Mouse (Mus musculus): ENCODE measurements around the gene Cenpx. TPM values are rescaled to one million over a fixed set of nuclear protein-coding genes. Genes with fewer than 3 reads are reported as not detected.
"Not testable (repeated sequence)": the region's sequence is repeated elsewhere in the genome, so short reads cannot be mapped to it uniquely, and the experiment has no call there.

Cenpx gene
- total RNA-seq (2015) = 84.6 and 95.8 TPM in 2 replicates
- total RNA-seq (2017) = 67.0 and 71.5 TPM in 2 replicates

DNA sequence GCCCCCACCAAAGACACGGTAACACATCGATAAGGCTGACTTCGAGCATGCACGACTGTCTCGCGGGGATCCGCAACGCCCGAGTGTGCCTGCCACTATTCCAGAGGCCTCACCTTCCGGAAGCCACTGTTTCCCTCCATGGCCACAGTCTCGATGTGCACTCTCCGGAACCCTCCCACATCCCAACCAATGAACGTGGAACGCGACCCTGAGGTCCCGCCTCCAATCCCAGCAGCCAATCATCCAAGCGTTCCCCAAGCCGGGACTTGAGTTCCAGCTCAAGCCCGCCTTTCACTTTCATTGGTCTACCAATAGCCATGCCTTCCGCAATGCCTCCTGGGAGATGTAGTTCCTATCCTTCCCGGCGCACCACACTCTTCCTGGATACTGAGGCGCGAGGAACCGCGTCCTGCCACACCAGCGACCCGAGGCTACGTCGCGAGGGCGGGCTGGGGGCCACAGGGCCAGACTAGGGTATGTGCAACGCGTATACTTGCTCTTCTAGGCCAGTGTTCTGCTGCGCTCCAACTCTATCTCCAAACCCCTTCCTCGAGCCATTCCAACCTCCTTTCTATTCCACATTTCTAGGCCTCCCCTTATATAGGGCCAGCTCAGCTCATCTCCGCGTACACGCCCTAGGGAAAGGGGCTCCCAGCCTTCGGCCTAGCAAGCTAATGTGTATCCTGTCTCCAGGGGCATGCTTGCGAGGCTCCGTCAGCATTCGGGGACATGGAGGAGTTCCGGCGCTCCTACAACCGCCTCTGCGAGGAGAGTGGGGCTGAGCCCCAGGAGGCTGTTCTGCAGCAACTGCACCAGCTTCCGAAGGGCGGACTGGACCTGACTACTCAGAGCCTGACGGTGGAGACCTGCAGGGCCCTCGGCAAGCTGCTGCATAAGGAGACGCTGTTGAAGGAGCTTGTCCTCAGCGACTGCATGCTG is at the start of gene Cenpx, which contains the start of gene Lrrc45:
Gene Cenpx (minus strand): TSS at position 159 of the 939 bp plus-strand sequence.
Gene Lrrc45 (plus strand): TSS at position 346 of the 939 bp plus-strand sequence.
- ATAC-seq (ENCODE audit: poor library complexity, severe bottlenecking) = peak; percentile 96

DNA sequence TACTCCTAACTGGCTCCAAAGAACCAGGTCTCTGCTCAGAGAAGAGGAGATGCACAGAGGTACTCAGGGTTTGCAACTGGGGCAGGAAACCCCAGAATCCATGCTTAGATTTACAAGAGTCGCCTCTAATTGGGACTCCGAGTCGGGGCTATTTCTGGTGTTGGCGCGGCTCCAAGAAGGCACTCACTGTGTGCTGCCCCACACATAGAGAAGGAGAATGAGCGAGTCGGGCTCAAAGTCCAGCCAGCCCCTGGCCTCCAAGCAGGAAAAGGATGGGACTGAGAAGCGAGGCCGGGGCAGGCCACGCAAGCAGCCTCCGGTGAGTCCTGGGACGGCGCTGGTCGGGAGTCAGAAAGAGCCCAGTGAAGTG is 49.1 kb upstream of the Cenpx start, which contains the start of gene Hmga1b:
Gene Hmga1b (plus strand): TSS at position 123 of the 370 bp plus-strand sequence.
- not testable (repeated sequence) for ATAC-seq (ENCODE audit: poor library complexity, severe bottlenecking)

DNA sequence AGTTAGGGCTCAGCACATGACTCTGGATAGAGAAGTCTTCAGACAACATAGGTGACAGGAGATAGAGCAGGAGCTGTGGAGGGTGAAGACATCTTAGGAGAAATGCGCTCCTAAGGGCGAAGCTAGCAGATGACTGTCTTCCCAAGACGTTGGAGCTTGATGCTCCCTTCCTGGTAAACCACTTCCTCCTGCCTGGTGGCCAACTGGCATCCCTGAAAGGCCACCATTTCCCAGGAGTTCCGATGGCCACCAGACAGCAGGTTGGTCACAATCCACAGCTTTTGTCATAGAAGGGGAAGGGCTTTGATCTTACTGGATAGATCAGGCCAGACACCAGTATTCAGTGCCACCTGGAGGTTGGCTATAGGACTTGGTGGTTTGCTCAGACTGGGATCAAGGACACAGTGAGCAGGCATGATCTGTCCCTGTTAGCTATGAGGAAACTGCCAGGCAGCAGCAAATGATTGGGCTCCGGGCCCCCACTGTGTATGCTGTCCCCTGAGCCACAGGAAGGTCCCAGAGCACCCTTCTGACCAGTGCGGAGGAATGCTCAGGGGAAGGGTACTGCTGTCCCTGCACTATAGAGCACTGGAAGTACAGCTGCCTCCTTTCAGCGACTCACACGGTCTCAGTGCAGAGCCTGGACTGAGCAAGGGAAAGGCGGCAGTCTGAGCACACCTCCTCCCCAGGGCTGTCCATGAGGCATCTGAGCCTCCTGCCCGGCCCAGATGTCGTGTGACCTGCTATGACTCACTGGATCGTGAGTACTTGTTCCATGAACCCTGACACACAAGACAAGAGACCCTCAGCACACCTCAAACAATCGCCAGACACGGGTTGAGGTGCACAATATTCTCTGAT is 48.5 kb upstream of the Cenpx start:
- ATAC-seq (ENCODE audit: poor library complexity, severe bottlenecking) = no peak

DNA sequence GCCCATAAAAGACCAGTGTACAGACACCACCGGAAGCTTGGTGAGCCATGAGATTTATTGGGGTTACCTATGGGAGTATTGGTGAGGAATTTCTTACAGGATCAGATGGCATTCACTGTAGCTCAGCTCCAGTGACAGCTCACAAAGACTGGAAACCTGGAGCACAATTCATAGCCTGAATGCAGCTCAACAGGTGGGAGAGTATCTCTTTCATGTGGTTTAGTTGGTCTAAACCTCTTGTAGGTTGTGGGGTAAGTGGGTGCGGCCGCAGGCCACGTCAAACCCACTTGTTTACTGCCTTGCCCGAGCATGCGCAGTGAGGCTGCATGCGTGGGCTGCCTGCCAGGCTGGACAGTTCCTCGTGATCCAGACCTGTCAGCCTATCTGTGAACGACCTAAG is 46.7 kb upstream of the Cenpx start:
- ATAC-seq (ENCODE audit: poor library complexity, severe bottlenecking) = no peak

DNA sequence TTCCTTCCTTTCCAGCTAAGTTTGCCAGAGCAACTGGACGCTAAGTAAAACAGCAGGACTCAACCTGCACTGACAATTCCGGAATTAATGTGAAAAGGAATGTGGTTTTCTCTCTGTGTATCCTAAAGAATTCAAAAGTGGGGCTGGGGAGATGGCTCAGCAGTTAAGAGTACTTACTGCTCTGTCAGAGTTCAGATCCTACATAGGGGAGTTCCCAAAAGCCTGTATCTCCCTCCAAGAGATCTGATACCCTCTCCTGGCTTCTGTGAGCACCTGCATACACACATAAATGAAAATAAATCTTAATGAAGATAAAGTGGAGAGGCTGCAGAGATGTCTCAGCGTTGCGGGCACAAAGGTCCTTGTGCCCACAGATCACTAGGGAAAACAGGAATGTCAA is 38.1 kb upstream of the Cenpx start:
- no peak for ATAC-seq (ENCODE audit: poor library complexity, severe bottlenecking)

DNA sequence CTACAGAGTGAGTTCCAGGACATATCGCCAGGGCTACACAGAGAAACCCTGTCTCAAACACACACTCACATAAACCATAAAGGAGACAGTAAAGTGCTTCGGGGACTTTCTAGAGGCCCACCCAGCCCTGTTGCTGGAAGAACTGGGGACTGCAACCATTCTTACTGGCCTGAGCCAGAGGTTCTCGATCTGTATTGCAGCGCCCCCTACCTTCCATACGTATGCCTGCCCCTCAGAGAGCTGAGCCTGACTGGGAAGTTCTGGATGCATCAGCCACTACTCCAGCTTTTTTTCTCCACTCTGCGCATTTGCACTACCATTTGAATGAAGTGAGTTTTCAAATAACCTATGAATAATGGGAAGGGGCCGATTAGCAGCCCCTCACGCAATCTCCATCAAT is 35.9 kb upstream of the Cenpx start:
- peak; percentile 84 for ATAC-seq (ENCODE audit: poor library complexity, severe bottlenecking)

DNA sequence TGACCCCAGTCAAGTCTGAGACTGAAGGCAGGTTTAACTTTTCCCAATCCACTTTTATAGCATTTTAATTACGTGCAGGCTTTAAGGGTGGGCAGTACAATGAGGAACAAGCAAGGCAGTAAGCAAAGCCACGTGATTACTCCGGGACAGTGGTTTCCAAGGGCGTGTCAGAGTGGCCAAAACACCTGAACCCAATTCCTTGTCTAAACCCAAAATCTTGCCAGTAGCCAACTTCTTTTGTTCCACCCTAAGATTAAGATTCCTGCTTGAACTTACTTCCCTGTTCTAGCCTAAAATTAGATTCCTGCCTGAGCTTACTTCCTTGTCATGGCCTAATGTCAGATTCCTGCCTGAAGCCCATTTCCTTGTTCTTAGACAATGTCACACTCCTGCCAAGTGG is 34.4 kb upstream of the Cenpx start:
- ATAC-seq (ENCODE audit: poor library complexity, severe bottlenecking) = no peak

DNA sequence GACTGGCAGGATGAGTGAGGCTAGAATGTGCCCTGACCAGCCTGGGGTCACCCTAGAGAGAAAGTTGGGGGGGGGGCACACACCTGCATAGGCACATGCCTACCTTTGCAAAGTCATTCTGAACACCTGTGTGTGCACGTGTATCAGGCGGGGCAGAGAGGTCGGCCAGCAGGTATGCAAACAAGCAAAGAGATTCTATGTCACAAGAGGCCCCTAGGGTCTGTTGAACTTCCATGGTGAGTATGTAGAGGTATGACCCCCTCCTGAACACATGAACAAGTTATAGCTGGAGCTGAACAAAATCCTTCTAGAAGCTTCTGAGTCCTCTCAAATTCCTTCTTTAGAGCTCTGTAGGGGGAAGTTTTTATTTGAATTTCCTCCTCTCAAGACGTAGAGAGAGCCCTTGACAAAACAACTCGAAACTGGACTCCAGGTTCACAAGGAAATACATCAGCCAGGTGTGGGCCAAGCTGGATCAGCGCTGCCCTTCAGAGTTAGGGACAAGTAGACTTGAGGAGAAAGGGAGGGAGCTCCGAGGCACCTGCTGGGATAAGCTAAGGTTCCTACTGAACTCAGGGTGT is 30.7 kb upstream of the Cenpx start:
- ATAC-seq (ENCODE audit: poor library complexity, severe bottlenecking) = no peak

DNA sequence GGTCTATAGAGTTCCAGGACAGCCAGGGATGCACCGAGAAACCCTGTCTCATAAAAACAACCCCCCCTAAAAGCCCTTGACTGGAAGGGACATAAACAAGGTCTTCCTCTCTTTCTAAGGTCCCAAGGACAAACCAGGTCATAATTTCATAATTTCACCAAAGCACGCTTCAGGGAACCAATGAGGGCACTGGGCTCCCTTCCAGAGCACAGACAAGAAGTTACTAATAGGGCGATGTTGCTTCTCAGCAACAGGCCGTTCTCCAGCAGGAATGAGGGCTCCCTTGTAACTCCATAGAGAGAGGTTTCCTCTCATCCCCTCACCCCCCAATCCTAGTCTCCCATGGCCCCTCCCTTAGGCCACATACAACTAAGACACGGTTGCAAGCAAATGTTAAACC is 27.4 kb upstream of the Cenpx start:
- no peak for ATAC-seq (ENCODE audit: poor library complexity, severe bottlenecking)

DNA sequence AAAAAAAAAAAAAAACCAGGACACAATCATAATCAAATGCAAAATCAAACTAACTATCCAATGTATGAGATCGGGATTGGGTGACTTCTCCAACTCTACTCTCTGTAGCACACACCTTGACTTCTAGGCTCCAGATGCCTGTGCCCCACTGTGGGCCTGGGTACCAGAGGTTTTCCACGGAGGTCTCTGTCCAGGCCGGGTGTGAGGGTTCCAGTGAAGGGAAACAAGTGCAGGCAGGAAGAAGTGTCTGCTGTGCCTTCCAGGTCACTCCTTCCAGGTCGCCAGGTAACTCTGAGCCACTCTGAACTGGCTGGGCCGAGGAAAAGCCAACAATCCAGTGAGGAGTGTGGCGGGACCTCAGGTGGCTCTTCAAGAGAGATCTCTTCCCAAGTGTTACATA is 22.9 kb upstream of the Cenpx start:
- ATAC-seq (ENCODE audit: poor library complexity, severe bottlenecking) = no peak

DNA sequence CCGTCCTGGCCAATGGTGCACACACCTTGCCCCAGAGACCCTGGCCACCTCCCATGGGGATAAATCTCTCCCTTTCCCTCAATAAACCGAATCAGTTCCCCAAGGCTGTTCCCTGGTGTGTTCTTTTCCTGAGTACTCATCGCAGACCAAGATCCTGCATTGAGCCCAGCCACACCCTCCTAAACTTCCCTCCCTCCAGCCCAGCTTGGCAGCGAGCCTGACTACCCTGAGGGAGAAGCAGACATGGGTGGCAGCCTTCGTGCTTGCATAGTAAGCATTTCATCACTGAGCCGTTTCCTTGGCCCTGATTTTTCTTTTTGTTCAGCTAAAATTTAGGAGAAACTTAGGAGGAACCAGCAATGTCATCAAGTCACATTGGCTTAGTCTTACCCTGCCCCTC is 20.0 kb upstream of the Cenpx start:
- peak; percentile 38; the same call in 1 of the 2 replicates for ATAC-seq (ENCODE audit: poor library complexity, severe bottlenecking)

DNA sequence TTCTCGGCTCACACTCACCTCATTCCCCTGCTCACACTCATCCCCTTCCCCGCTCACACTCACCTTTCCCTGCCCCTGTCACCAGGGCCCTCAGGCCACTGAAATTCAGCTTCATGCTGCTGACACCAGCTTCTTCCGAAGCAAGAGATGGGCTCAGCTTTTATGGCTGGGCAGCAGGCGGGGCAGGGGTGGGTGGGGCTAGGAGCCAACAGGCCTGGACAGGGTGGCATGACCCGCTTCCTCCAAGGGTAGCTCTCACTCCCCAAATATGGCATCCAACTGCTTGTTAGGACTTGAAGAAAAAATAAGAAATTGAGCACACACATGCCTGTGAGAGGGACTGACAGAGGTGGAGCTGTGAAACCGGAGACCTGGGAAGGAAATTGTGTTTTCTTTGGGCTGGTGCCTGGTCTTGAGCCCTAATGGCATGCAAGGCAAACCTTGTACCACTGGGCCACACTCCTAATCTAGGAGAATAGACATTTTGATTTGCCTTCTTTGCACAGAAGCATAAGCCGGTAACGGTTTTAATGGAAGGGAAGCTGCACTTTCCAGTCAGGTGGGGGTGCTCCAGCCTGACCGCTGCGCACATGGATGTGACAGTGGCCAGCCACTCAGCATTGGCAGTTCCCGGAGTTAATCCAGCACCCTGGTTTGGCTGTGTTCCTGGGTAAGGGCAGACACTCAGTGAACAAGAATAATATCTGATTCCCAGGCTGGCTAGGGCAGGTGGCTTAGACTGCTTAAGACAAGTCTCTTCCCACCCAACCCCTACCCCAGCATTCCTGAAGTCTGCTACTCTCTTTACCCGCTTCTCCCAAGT is 18.5 kb upstream of the Cenpx start, which contains the start of gene Cbr2:
Gene Cbr2 (minus strand): TSS at position 257 of the 823 bp plus-strand sequence.
- ATAC-seq (ENCODE audit: poor library complexity, severe bottlenecking) = no peak

DNA sequence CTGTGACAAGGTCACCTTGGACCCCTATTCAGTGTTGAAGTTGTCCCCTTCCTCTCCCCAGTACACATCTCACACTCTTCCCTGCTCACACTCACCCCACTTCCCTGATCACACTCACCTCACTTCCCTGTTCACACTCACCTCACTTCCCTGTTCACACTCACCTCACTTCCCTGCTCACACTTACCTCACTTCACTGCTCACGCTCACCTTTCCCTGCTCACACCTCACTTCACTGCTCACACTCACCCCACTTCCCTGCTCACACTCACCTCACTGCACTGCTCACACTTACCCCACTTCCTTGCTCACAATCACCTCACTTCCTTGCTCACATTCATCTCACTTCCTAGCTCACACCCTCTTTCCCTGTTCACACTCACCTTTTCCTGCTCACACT is 17.9 kb upstream of the Cenpx start:
- no peak for ATAC-seq (ENCODE audit: poor library complexity, severe bottlenecking)

DNA sequence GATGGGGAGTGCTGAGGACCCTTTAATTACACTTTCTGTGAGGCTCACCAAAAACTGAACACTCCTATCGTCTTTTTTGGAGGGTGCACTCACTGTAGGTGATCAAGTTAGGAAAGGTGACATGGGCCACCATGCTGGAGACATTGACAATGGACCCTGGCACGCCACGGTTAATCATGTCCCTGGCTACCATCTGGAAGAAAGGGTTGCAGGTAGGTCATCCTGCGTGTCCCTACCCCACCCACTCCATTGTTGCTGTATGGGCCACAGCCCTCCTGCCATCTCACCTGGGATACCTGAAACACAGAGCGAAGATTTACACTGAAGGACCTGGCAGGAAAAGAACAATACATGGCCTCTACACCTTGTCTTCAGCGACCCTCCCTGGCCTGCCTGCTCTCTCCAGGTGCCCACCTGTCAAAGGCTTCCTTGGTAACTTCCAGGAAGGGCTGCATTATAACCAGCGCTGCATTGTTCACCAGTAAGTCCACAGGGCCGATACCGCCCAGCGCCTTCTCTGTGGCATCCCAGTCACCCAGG is 16.9 kb upstream of the Cenpx start:
- ATAC-seq (ENCODE audit: poor library complexity, severe bottlenecking) = no peak

DNA sequence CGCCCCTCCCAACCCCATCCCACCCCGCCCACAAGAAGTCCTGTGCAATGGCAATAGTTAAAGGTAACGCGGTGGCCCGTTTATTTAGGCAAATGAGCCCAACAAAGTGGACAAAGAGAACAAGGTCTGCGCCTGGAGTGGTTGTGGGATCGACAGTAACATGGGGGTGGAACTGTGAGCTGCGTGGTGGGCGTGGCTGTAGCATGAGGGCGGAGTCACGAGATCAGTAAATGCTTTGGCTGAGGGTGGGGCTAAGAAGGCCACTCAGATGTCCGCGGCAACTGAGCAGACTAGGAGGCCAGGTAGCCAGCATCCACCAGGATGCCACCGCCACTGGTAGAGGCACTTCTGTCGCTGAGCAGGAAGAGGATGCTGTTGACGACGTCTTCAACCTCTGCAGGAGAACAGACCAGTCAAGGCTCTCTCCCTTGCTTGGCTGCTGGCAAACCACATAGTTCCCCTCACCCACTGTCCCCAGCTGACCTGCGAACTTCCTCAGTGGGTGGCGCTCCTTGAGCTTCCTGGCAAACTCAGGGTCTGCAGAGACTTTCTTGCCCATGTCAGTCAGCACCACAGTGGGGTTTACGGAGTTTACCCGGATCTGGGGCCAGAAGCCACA is 16.0 kb upstream of the Cenpx start:
- peak; percentile 75 for ATAC-seq (ENCODE audit: poor library complexity, severe bottlenecking)

DNA sequence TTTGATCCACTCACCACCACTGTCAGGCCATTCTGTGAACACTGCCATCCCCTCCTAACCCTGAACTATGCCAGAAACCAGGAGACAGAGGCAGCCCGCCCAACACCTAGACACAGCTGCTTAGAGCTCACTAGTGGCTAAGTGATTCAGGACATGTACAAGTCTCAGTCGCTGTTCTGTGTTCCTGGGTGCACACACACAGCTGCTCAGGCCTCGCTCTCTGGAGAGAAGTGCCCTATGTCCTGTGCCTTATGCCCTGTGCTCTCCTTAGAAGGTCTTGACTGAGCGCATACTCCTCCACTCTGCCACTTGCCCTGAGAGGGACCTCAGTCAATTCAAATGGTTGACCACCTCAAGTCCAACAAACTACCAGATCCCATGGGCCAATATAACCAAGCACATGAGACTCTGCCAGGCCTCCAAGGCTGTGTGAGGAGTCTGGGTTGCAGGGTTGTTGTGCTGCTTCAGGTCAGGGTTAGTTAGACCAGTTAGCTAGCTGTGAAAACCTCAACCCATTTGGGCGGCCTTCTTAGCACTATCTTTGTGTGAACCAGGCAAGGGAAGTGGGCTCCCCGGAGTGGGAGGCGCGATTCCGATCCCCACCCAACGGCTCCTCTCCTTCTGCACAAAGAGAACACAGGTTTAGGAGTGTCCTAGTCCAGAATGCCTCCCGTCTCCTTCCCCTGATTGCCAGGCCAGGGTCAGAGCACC is 15.1 kb upstream of the Cenpx start:
- no peak for ATAC-seq (ENCODE audit: poor library complexity, severe bottlenecking)

DNA sequence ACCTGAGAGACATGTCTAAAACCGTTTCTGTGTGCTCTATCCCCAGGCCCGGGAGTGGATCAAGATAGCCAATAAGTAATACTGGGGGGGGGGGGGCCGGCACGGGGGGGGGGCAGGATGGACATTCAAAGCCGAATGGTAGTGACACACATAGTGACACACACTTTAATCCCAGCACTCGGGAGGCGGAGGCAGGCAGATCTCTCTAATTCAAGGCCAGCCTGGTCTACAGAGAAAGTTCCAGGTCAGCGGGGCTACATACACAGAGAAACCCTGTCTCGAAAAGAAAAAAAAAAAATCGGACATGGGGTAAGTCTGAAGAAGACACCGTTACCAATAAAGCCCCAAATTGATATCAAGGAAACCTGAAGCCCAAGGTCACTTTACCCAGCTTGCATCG is 14.0 kb upstream of the Cenpx start:
- ATAC-seq (ENCODE audit: poor library complexity, severe bottlenecking) = no peak

DNA sequence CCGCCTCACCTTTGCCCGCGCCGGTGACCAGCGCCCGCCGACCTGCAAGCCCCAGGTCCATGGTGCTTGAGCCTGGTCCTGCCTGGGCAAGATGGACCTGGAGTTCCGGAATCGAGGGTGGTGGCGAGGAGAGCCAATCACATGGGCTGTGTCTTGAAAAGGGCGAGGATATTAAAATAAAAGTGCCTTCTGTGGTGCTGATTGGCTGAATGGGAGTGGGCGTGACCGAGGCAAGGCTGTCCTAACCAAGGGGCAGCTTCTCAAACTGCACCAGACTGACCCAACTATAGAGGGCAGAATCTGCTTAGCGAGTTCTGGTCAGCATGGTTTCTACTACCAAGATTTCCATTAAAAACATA is 13.6 kb upstream of the Cenpx start, which contains the start of gene Dcxr:
Gene Dcxr (minus strand): TSS at position 113 of the 359 bp plus-strand sequence.
- peak; percentile 88 for ATAC-seq (ENCODE audit: poor library complexity, severe bottlenecking)
